Mouse (Mus musculus): ENCODE results near the gene Sox5. TPM values are rescaled to one million over a fixed set of nuclear protein-coding genes. Genes with fewer than 3 reads are reported as not detected.

Gene Sox5
- total and polyA plus RNA-seq, 3 experiments: 0.08 to 0.47 (median 0.46) TPM

DNA sequence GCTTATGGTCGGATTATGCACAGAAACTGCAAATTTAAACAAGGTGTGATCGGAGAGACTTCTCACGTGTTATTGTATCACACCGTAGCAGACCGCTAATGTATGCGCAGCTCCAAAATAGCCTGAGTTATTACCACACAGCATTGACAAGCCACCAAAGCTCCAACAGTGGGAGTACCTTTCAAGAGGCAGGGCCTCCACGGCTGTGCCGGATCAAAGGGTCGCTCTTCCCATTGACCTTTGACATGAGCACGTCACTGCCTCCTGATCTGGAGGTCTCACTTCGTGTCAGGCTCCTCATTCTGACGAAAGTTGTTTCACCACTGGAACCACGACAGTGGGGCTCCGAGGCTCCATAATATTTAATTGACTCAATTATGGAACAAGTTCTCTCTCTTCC lies 24.4 kb downstream of the Sox5 start:
- H3K4me1 ChIP-seq (ENCODE audit: control insufficient read depth in 1 of 2, insufficient read depth in 2 of 2): peaks cover 4 to 6% of the 10 kb centered on the region in 2 experiments; a peak in 2 of 4 replicates
- no peaks in the 10 kb centered on the region for H3K9me3 ChIP-seq (replicated peaks; ENCODE audit: low read length)
- no peak overlapping the region for H3K4me3 ChIP-seq (replicated peaks in 1 of 3; ENCODE audit: low read depth in 2 of 3, low read length in 2 of 3, poor library complexity in 1 of 3)
- dilution Hi-C loops (cut with MboI; ENCODE audit: extremely low pct_ligation_motif_present, extremely low pct_unique_long_range_greater_than_20kb, low sequenced_read_pairs): no loop called here
- H3K79me2 ChIP-seq (replicated peaks; ENCODE audit: control insufficient read depth, extremely low read depth, insufficient read depth, poor library complexity, severe bottlenecking): no peaks in the 10 kb centered on the region
- H3K4me2 ChIP-seq (ENCODE audit: insufficient read depth, low read depth, poor library complexity, severe bottlenecking): no peak overlapping the region
- no peaks in the 10 kb centered on the region for H3K27me3 ChIP-seq (replicated peaks)
- no peak overlapping the region for H3K9ac ChIP-seq (ENCODE audit: insufficient read depth, low read depth)
- H3K27ac ChIP-seq (ENCODE audit: insufficient read depth, low read depth): no peak overlapping the region
- no peak for TF ChIP-seq MYC (IDR thresholded peaks at IDR 0.05; ENCODE audit: low read depth, low read length)
- no peak for TF ChIP-seq PAX5 (IDR thresholded peaks at IDR 0.05; ENCODE audit: low read length)
- no peak for TF ChIP-seq USF1 (IDR thresholded peaks at IDR 0.05; ENCODE audit: low read depth, low read length)
- TF ChIP-seq RAD21 (IDR thresholded peaks at IDR 0.05; ENCODE audit: low read depth, low read length): no peak
- no peak for TF ChIP-seq CTCF (conservative IDR thresholded peaks at IDR 0.05 in 1 of 2, IDR thresholded peaks at IDR 0.05 in 1 of 2; ENCODE audit: low read depth in 2 of 2, low read length in 2 of 2)
- TF ChIP-seq IRF4 (IDR thresholded peaks at IDR 0.05; ENCODE audit: low read depth, low read length): no peak
- TF ChIP-seq MXI1 (IDR thresholded peaks at IDR 0.05; ENCODE audit: low read depth, low read length): no peak
- no peak for TF ChIP-seq NELFE (IDR thresholded peaks at IDR 0.05; ENCODE audit: low read depth, low read length)
- TF ChIP-seq MAZ (IDR thresholded peaks at IDR 0.05; ENCODE audit: low read depth, low read length): no peak
- in situ Hi-C loops (cut with MboI; ENCODE audit: low pct_ligation_motif_present, low pct_unique_long_range_greater_than_20kb, low sequenced_read_pairs): no loop called here
- no peak for DNase-seq (ENCODE audit: extremely low read depth)
- H3K36me3 ChIP-seq (replicated peaks in 1 of 2; ENCODE audit: control insufficient read depth in 1 of 2, insufficient read depth in 1 of 2, low read length in 1 of 2): no peaks in the 10 kb centered on the region

DNA sequence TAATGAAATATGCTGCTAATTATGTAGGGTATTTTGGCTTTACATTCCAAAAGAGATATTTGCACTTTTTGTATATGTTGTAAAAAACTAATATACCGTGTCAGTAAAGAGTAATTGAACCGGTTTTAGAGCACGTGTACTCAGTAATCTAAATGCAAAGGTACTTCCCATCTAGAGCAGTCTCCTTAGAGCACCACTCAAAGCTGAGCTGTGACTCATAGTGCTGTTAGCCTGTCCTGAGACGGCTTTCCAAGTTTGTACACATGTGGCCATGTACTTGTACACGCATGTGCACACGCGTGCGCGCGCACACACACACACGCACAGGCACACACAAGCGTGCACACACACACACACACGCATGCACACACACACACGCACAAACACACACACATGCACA lies 25.3 kb downstream of the Sox5 start:
- DNase-seq (ENCODE audit: extremely low read depth): no peak
- TF ChIP-seq POLR2AphosphoS2 (IDR thresholded peaks at IDR 0.05; ENCODE audit: low read depth, low read length): no peak
- no peak for TF ChIP-seq RAD21 (IDR thresholded peaks at IDR 0.05; ENCODE audit: low read depth, low read length)
- no peak for TF ChIP-seq MEF2A (IDR thresholded peaks at IDR 0.05; ENCODE audit: borderline replicate concordance, low read depth, low read length)
- TF ChIP-seq MAX (IDR thresholded peaks at IDR 0.05; ENCODE audit: low read length): no peak
- no peak for TF ChIP-seq MXI1 (IDR thresholded peaks at IDR 0.05; ENCODE audit: low read depth, low read length)
- TF ChIP-seq MYC (IDR thresholded peaks at IDR 0.05; ENCODE audit: low read depth, low read length): no peak
- no peak for TF ChIP-seq MAFK (IDR thresholded peaks at IDR 0.05; ENCODE audit: insufficient replicate concordance, low read length)
- no peak for TF ChIP-seq CHD1 (IDR thresholded peaks at IDR 0.05; ENCODE audit: low read depth, low read length)
- Histone ChIP-seq H3K4me3 (replicated peaks in 1 of 3; ENCODE audit: low read depth in 2 of 3, low read length in 2 of 3, poor library complexity in 1 of 3) (no peak overlapping the region), H3K27ac (ENCODE audit: insufficient read depth, low read depth) (no peak overlapping the region), H3K27me3 (replicated peaks) (no peaks in the 10 kb centered on the region), H3K9ac (ENCODE audit: insufficient read depth, low read depth) (no peak overlapping the region), H3K36me3 (replicated peaks in 1 of 2; ENCODE audit: control insufficient read depth in 1 of 2, insufficient read depth in 1 of 2, low read length in 1 of 2) (no peaks in the 10 kb centered on the region), H3K4me2 (ENCODE audit: insufficient read depth, low read depth, poor library complexity, severe bottlenecking) (no peak overlapping the region), H3K9me3 (replicated peaks; ENCODE audit: low read length) (peaks cover 2% of the 10 kb centered on the region), H3K4me1 (ENCODE audit: control insufficient read depth in 1 of 2, insufficient read depth in 2 of 2) (peaks cover 4 to 6% of the 10 kb centered on the region in 2 experiments; a peak in 2 of 4 replicates), H3K79me2 (replicated peaks; ENCODE audit: control insufficient read depth, extremely low read depth, insufficient read depth, poor library complexity, severe bottlenecking) (no peaks in the 10 kb centered on the region)
- dilution Hi-C loops (cut with MboI; ENCODE audit: extremely low pct_ligation_motif_present, extremely low pct_unique_long_range_greater_than_20kb, low sequenced_read_pairs): no loop called here
- in situ Hi-C loops (cut with MboI; ENCODE audit: low pct_ligation_motif_present, low pct_unique_long_range_greater_than_20kb, low sequenced_read_pairs): no loop called here

DNA sequence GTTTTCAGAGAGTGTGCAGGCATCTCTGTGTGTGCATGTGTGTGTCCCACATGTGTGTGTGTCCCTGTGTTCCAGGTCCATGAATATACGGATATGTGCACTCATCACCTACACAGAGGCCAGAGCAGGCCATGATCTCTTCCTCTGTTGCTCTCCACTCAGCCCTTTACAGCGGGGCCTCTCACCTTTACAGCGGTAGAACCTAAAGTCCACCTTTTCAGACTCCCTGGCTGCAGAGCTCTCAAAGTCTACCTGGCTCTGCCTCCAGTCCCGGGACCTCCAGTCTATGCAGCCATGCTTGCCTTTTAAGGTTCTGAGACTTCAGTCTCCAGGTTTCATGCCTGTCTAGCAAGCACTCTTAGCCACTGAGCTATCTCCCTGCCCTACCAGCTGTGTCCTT lies 26.5 kb downstream of the Sox5 start:
- H3K79me2 ChIP-seq (replicated peaks; ENCODE audit: control insufficient read depth, extremely low read depth, insufficient read depth, poor library complexity, severe bottlenecking): no peaks in the 10 kb centered on the region
- no peaks in the 10 kb centered on the region for H3K36me3 ChIP-seq (replicated peaks in 1 of 2; ENCODE audit: control insufficient read depth in 1 of 2, insufficient read depth in 1 of 2, low read length in 1 of 2)
- no peak for TF ChIP-seq HCFC1 (IDR thresholded peaks at IDR 0.05; ENCODE audit: low read depth, low read length)
- no peak for TF ChIP-seq ETS1 (conservative IDR thresholded peaks at IDR 0.05; ENCODE audit: low read depth, low read length)
- TF ChIP-seq GABPA (IDR thresholded peaks at IDR 0.05; ENCODE audit: insufficient replicate concordance, low read depth, low read length): no peak
- no peak for TF ChIP-seq POLR2A (IDR thresholded peaks at IDR 0.05; ENCODE audit: low read depth, low read length)
- no peak for TF ChIP-seq NELFE (IDR thresholded peaks at IDR 0.05; ENCODE audit: low read depth, low read length)
- no peak for TF ChIP-seq TCF12 (IDR thresholded peaks at IDR 0.05; ENCODE audit: low read depth, low read length)
- no peak for TF ChIP-seq JUN (IDR thresholded peaks at IDR 0.05; ENCODE audit: insufficient read depth, low read depth, low read length)
- no peak for TF ChIP-seq CTCF (conservative IDR thresholded peaks at IDR 0.05 in 1 of 2, IDR thresholded peaks at IDR 0.05 in 1 of 2; ENCODE audit: low read depth in 2 of 2, low read length in 2 of 2)
- no peak for TF ChIP-seq UBTF (IDR thresholded peaks at IDR 0.05; ENCODE audit: low read depth, low read length)
- TF ChIP-seq TBP (conservative IDR thresholded peaks at IDR 0.05; ENCODE audit: low read depth, low read length): no peak
- TF ChIP-seq ZMIZ1 (IDR thresholded peaks at IDR 0.05; ENCODE audit: low read depth, low read length): no peak
- TF ChIP-seq CHD1 (IDR thresholded peaks at IDR 0.05; ENCODE audit: low read depth, low read length): no peak
- dilution Hi-C loops (cut with MboI; ENCODE audit: extremely low pct_ligation_motif_present, extremely low pct_unique_long_range_greater_than_20kb, low sequenced_read_pairs): no loop called here
- no peaks in the 10 kb centered on the region for H3K27me3 ChIP-seq (replicated peaks)
- DNase-seq (ENCODE audit: extremely low read depth): no peak
- in situ Hi-C loops (cut with MboI; ENCODE audit: low pct_ligation_motif_present, low pct_unique_long_range_greater_than_20kb, low sequenced_read_pairs): no loop called here
- H3K27ac ChIP-seq (ENCODE audit: insufficient read depth, low read depth): no peak overlapping the region
- H3K4me2 ChIP-seq (ENCODE audit: insufficient read depth, low read depth, poor library complexity, severe bottlenecking): no peak overlapping the region
- peaks cover 2% of the 10 kb centered on the region for H3K9me3 ChIP-seq (replicated peaks; ENCODE audit: low read length)
- H3K4me3 ChIP-seq (replicated peaks in 1 of 3; ENCODE audit: low read depth in 2 of 3, low read length in 2 of 3, poor library complexity in 1 of 3): no peak overlapping the region
- peaks cover 4 to 6% of the 10 kb centered on the region in 2 experiments; a peak in 2 of 4 replicates for H3K4me1 ChIP-seq (ENCODE audit: control insufficient read depth in 1 of 2, insufficient read depth in 2 of 2)
- H3K9ac ChIP-seq (ENCODE audit: insufficient read depth, low read depth): no peak overlapping the region

Measured in CH12.LX (cell line).